Mouse (Mus musculus) heart, embryonic 15.5 days (tissue): ENCODE measurements around the gene Lhfpl2. TPM values are rescaled to one million over a fixed set of nuclear protein-coding genes. Genes with fewer than 3 reads are reported as not detected.

Source experiments
- ATAC-seq: fragments of 200-750 bp; cut with Nextera tagmentation; replicated peaks from 2 replicates; pipeline ENCODE4 v1.8.0; 2017; ENCODE audit warnings: low read depth, moderate TSS enrichment; ENCODE audit not compliant: insufficient number of reproducible peaks, insufficient read depth, low FRiP score
- H3K27ac ChIP-seq: fragments of 300-500 bp; sonication (generic); 2 replicates; pipeline ENCODE4 v1.5.1; 2015; ENCODE audit warnings: mild to moderate bottlenecking, inconsistent platforms
- H3K27me3 ChIP-seq: fragments of 300-500 bp; sonication (generic); 2 replicates; pipeline ENCODE4 v1.6.1; 2015; ENCODE audit warnings: inconsistent platforms
- H3K36me3 ChIP-seq: fragments of 300-500 bp; sonication (generic); 2 replicates; pipeline ENCODE4 v1.6.1; 2015; ENCODE audit warnings: mild to moderate bottlenecking, inconsistent platforms
- H3K4me1 ChIP-seq: fragments of 300-500 bp; sonication (generic); replicated peaks from 2 replicates; pipeline ENCODE4 v1.6.1; 2015; ENCODE audit warnings: inconsistent platforms
- H3K4me2 ChIP-seq: fragments of 300-500 bp; sonication (generic); 2 replicates; pipeline ENCODE4 v1.6.1; 2015; ENCODE audit warnings: inconsistent platforms, mild to moderate bottlenecking, moderate library complexity
- H3K4me3 ChIP-seq: fragments of 300-500 bp; sonication (generic); 2 replicates; pipeline ENCODE4 v1.5.1; 2015; ENCODE audit warnings: mild to moderate bottlenecking, inconsistent platforms
- H3K9ac ChIP-seq: fragments of 300-500 bp; sonication (generic); 2 replicates; pipeline ENCODE4 v1.6.1; 2015; ENCODE audit warnings: mild to moderate bottlenecking, inconsistent platforms
- H3K9me3 ChIP-seq: fragments of 300-500 bp; sonication (generic); replicated peaks from 2 replicates; pipeline ENCODE4 v1.6.1; 2016; ENCODE audit warnings: inconsistent platforms
- WGBS: fragments of 180-500 bp; shearing (Covaris S2); methylation state at CpG from one replicate; pipeline ENCODE4 v1.1.7; 2015; ENCODE audit warnings: mixed read lengths; 5-methylcytosine and 5-hydroxymethylcytosine counted together
- polyA plus RNA-seq: library from polyadenylated mRNA; unstranded; fragments of >200 nt; fragmentation: Nextera tagmentation; extraction: Ambion mirVana; gene quantifications from 2 replicates; pipeline ENCODE4 v1.2.1, GENCODE M21; 2015

Gene Lhfpl2
- polyA plus RNA-seq, 1 experiment from 2014 or later: 24.9 TPM

DNA sequence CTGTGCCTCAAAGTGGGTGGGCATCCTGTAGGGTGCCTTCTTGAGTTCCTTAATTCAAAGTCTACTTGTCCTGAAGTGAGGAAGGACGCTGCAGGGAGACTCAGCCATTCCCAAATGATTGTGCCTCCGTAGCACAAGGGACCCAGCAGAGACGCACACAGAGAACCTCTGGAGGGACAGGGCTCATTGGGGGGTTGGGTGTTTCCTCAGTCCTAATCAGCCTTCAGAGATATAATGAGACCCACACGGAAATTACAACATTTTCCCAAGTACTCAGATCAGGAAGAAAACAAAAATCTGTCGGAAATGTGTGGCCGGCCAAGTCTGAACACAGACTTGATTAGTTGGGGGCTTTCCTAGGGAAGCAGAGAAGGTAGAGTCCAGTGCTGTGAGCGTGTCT, 72.8 kb downstream of the Lhfpl2 start:
- peaks cover 29% of the 10 kb centered on the region for H3K4me1 ChIP-seq
- no peaks in the 10 kb centered on the region for H3K36me3 ChIP-seq
- 0 out of 2 replicates have a peak, but pooled peaks have one; percentile 7 for ATAC-seq
- 58% methylated on average over 7 of the region's 7 CpGs for WGBS
- no peak overlapping the region for H3K9ac ChIP-seq
- no peak overlapping the region for H3K4me3 ChIP-seq
- no peaks in the 10 kb centered on the region for H3K9me3 ChIP-seq
- H3K4me2 ChIP-seq: peak overlapping the region; percentile 31; the same call in 1 of the 2 replicates
- H3K27ac ChIP-seq: peak overlapping the region; percentile 63; the same call in 1 of the 2 replicates
- H3K27me3 ChIP-seq: no peaks in the 10 kb centered on the region

DNA sequence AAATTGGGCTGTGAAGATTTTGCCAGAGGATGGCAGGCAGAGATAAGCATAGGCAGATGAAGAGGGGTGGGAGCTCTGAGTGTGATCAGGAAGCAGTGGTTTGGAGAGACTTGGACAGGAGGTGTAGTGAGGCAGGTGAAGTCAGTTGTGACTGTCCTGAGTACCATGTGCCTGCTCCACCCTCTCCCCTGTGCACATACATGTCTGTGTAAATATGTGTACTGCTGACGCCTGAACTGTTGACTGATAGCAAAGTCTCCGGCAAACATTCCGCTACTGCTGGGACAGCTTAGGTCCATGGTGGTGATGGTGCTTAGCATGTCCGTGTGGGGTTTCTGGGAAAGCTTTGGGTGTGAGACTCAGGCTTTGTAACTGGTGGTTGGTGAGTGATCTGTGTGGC, 73.5 kb downstream of the Lhfpl2 start:
- 77% methylated on average over 4 of the region's 4 CpGs for WGBS
- peaks cover 34% of the 10 kb centered on the region for H3K4me1 ChIP-seq

GRCm38 (mm10) chr13:94132187-94132995, 74.8 kb downstream of the Lhfpl2 start:
- no peak overlapping the region for H3K4me2 ChIP-seq
- no peaks in the 10 kb centered on the region for H3K27me3 ChIP-seq
- no peak overlapping the region for H3K9ac ChIP-seq
- no peak overlapping the region for H3K4me3 ChIP-seq
- H3K27ac ChIP-seq: peak overlapping the region; percentile 56; the same call in 1 of the 2 replicates
- no peaks in the 10 kb centered on the region for H3K36me3 ChIP-seq
- WGBS: 66% methylated on average over 13 of the region's 13 CpGs
- no peaks in the 10 kb centered on the region for H3K9me3 ChIP-seq
- H3K4me1 ChIP-seq: peaks cover 40% of the 10 kb centered on the region
- ATAC-seq: 0 out of 2 replicates have a peak, but pooled peaks have one; percentile 12

More for the DNA sequence above, 73.5 kb downstream of the Lhfpl2 start:
- no peaks in the 10 kb centered on the region for H3K9me3 ChIP-seq
- 0 out of 2 replicates have a peak overlapping the region, but pooled peaks have one; percentile 56 for H3K27ac ChIP-seq
- no peak overlapping the region for H3K9ac ChIP-seq
- no peak for ATAC-seq
- H3K36me3 ChIP-seq: no peaks in the 10 kb centered on the region
- peak overlapping the region; percentile 31; the same call in 1 of the 2 replicates for H3K4me2 ChIP-seq
- no peak overlapping the region for H3K4me3 ChIP-seq
- H3K27me3 ChIP-seq: no peaks in the 10 kb centered on the region

DNA sequence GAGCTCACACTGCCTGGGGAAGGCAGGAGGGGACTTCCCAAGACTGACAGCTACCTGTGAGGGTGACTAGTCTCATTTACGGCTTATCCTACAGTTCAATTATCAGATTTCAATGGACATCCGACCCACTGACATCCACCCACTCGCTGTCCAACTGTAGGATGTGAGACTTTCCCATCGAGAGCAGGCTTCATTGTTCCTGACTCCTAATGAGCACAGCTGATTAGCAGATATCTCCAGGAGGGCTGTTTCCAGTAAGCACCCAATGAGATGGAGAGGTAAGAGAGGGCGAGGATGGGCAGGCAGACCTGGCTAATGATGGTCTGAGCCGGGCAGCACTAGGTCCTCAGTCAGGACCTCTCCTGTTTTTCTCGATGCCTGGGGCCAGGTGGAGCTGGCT, 77.0 kb downstream of the Lhfpl2 start:
- Histone ChIP-seq H3K36me3 (no peaks in the 10 kb centered on the region), H3K27me3 (no peaks in the 10 kb centered on the region), H3K9ac (no peak overlapping the region), H3K27ac (peak overlapping the region; percentile 51), H3K4me3 (no peak overlapping the region), H3K9me3 (no peaks in the 10 kb centered on the region), H3K4me2 (no peak overlapping the region), H3K4me1 (peaks cover 44% of the 10 kb centered on the region)
- 67% methylated on average over 7 of the region's 7 CpGs for WGBS
- ATAC-seq: no peak

DNA sequence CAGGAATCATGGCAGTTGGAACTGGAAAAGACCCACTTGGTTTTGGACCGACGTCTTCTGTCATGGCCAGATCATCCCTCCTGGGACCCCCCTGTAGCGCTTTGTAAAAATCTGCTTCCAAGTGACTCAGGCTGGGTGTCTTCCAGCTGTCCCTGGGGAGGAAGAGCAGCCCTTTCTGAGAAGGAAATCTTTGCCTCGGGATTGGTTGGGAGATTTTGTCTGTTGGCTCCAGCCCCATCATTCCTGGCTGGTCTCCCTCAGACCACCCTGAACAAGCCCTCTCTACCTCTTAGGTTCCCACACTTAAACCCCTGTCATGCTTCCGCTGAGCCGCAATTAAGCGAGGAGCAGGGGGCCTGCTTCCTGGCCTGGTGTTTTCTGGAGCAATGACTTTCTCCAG, 77.6 kb downstream of the Lhfpl2 start:
- WGBS: 49% methylated on average over 7 of the region's 7 CpGs
- ATAC-seq: peak; percentile 68

DNA sequence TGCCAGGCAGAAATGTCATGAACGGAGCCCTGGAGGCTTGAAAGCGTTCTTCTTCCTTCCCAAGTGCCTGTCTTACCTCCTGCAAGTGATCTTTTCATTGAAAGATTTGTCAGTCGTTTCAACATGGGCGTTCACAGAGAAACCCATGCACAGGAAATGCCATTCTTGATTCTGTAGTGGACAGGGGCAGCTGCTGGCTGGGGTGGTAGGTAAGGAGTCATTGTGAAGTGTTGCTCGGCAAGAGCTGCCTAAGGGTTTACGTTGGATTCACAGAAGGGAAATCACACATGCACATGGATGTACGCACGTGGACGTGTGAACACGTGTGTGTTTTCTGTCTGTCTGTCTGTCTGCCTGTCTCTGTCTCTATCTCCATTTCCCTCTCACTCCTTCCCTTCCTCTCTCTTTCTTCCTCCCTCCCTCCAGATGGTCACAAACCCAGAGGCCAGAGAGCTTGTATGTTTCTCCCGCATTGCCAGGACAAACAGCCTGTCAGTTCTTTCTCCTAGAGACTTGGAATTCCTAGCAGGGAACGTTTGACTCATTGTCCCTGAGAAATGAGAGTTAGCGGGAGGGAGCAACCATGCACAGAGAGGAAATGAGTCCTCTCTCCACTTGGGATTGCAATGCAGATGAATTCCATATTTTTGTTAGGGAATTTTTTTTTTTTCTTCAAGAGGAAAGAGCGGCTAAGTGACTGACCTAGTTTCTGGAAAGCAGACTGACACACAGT, 82.3 kb downstream of the Lhfpl2 start:
- H3K4me3 ChIP-seq: no peak overlapping the region
- no peak overlapping the region for H3K4me2 ChIP-seq
- ATAC-seq: no peak
- no peaks in the 10 kb centered on the region for H3K27me3 ChIP-seq
- H3K4me1 ChIP-seq: peaks cover 73% of the 10 kb centered on the region
- H3K27ac ChIP-seq: peak overlapping the region; percentile 60
- H3K9me3 ChIP-seq: no peaks in the 10 kb centered on the region
- H3K36me3 ChIP-seq: no peaks in the 10 kb centered on the region
- 54% methylated on average over 14 of the region's 14 CpGs for WGBS
- no peak overlapping the region for H3K9ac ChIP-seq

More for the DNA sequence above, 77.6 kb downstream of the Lhfpl2 start:
- Histone ChIP-seq H3K27ac (peak overlapping the region; percentile 51), H3K4me1 (peaks cover 48% of the 10 kb centered on the region), H3K9me3 (no peaks in the 10 kb centered on the region), H3K9ac (no peak overlapping the region), H3K4me2 (no peak overlapping the region), H3K27me3 (no peaks in the 10 kb centered on the region), H3K36me3 (no peaks in the 10 kb centered on the region), H3K4me3 (no peak overlapping the region)

GRCm38 (mm10) chr13:94140446-94140845, 82.8 kb downstream of the Lhfpl2 start:
- Histone ChIP-seq H3K36me3 (no peaks in the 10 kb centered on the region), H3K9me3 (no peaks in the 10 kb centered on the region), H3K4me3 (no peak overlapping the region), H3K4me2 (no peak overlapping the region), H3K4me1 (peaks cover 70% of the 10 kb centered on the region), H3K27me3 (no peaks in the 10 kb centered on the region), H3K9ac (no peak overlapping the region), H3K27ac (peak overlapping the region; percentile 60)
- no peak for ATAC-seq
- WGBS: 74% methylated on average over 4 of the region's 4 CpGs

DNA sequence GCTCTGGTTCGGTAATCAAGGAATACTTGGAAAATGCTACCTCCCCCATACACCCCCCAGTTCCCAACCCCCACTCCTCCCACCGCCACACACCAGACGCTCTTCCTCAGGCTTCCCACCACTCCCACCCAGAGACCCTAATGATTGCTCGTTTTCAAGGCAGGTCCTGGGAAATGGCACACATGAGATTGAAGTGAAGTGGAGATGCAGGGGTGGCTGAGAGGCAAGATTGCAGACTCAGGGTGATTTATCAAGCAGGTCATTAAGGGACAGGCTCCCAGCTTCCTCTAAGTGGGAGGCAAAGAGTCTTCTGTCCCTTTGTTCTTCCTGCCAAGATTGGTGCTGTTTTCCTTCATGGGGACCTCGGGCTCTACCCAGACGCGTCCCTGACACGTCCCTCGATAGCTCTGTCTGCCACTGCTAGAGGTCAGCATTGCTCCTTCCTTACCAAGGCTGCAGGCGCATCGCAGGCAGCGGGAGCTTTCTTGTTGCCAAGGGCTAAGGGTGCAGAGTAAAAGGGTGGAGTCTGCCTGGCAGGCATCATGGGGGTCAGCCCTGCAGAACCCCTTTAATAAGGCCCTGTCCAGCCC, 85.6 kb downstream of the Lhfpl2 start:
- H3K4me3 ChIP-seq: no peak overlapping the region
- H3K4me1 ChIP-seq: peaks cover 69% of the 10 kb centered on the region
- WGBS: 20% methylated on average over 12 of the region's 12 CpGs
- H3K27me3 ChIP-seq: no peaks in the 10 kb centered on the region
- no peak overlapping the region for H3K9ac ChIP-seq
- no peaks in the 10 kb centered on the region for H3K36me3 ChIP-seq
- peak; percentile 71 for ATAC-seq
- H3K9me3 ChIP-seq: no peaks in the 10 kb centered on the region
- H3K4me2 ChIP-seq: peak overlapping the region; percentile 4; the same call in 1 of the 2 replicates
- no peak overlapping the region for H3K27ac ChIP-seq

GRCm38 (mm10) chr13:94144451-94144850, 86.9 kb downstream of the Lhfpl2 start:
- Histone ChIP-seq H3K4me1 (peaks cover 64% of the 10 kb centered on the region), H3K27me3 (no peaks in the 10 kb centered on the region), H3K36me3 (no peaks in the 10 kb centered on the region), H3K9ac (no peak overlapping the region), H3K27ac (no peak overlapping the region), H3K9me3 (no peaks in the 10 kb centered on the region), H3K4me2 (no peak overlapping the region), H3K4me3 (no peak overlapping the region)
- WGBS: 58% methylated on average over 8 of the region's 8 CpGs
- ATAC-seq: no peak

DNA sequence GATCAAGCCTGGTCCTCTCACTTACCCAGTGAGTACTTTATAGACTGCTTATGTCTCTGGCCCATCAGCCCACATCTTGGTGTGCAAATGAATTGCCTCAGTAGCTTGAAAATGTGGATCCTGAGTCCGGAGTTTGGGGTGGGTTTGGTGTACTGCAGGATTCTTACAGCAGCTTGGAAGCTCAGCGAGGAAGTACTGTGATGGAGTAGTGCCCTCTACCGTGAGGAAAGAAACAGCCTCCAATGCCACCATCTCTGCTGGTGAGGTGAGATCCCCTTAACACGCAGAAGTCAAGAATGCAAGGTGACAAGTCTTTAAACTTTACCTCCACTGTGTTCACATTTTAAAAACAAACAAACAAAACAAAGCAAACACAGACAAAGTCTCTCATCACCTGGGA, 89.7 kb downstream of the Lhfpl2 start:
- 39% methylated on average over 4 of the region's 4 CpGs for WGBS
- ATAC-seq: no peak
- Histone ChIP-seq H3K4me2 (no peak overlapping the region), H3K4me1 (peaks cover 36% of the 10 kb centered on the region), H3K9me3 (no peaks in the 10 kb centered on the region), H3K4me3 (no peak overlapping the region), H3K9ac (no peak overlapping the region), H3K36me3 (no peaks in the 10 kb centered on the region), H3K27ac (no peak overlapping the region), H3K27me3 (no peaks in the 10 kb centered on the region)

DNA sequence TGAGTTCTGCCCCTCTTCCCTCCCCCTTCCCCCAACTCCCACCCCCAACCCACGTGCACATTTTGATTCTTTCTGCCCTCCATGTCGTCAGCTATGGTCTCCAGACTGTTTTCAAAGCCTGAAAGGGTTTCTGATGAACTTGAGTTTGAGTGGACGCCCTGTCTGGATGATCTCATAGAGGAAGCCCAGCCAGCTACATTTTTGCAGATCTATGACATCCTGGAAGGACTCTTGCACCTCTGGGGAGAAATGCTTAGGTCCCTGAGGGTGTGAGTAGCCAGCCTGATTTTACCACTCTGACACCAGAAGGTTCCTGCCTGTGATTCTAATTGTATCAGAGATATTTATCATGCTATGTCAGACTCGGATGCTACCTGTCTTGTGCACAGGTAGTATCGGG, 91.4 kb downstream of the Lhfpl2 start:
- Histone ChIP-seq H3K27ac (no peak overlapping the region), H3K27me3 (no peaks in the 10 kb centered on the region), H3K4me3 (no peak overlapping the region), H3K36me3 (no peaks in the 10 kb centered on the region), H3K9ac (no peak overlapping the region), H3K9me3 (no peaks in the 10 kb centered on the region), H3K4me1 (peaks cover 19% of the 10 kb centered on the region), H3K4me2 (no peak overlapping the region)
- ATAC-seq: no peak
- WGBS: 51% methylated on average over 5 of the region's 5 CpGs
